Mouse (Mus musculus) neural tube, embryonic 15.5 days (tissue): ENCODE measurements around the gene Scyl1. TPM values are rescaled to one million over a fixed set of nuclear protein-coding genes. Genes with fewer than 3 reads are reported as not detected.
"Not testable (repeated sequence)": the region's sequence is repeated elsewhere in the genome, so short reads cannot be mapped to it uniquely, and the experiment has no call there.

Experiments
- ATAC-seq: fragments of 200-750 bp; cut with Nextera tagmentation; 2 replicates; pipeline ENCODE4 v1.8.0; 2017; ENCODE audit warnings: mild to moderate bottlenecking, moderate TSS enrichment, moderate library complexity; ENCODE audit not compliant: low FRiP score
- H3K27ac ChIP-seq: fragments of 300-500 bp; sonication (generic); replicated peaks from 2 replicates; pipeline ENCODE4 v1.5.1; 2015; ENCODE audit warnings: mild to moderate bottlenecking, inconsistent platforms
- H3K27me3 ChIP-seq: fragments of 300-500 bp; sonication (generic); replicated peaks from 2 replicates; pipeline ENCODE4 v1.6.1; 2015; ENCODE audit warnings: inconsistent platforms
- H3K36me3 ChIP-seq: fragments of 300-500 bp; sonication (generic); 2 replicates; pipeline ENCODE4 v1.6.1; 2015; ENCODE audit warnings: inconsistent platforms
- H3K4me1 ChIP-seq: fragments of 300-500 bp; sonication (generic); 2 replicates; pipeline ENCODE4 v1.6.1; 2015; ENCODE audit warnings: inconsistent platforms
- H3K4me2 ChIP-seq: fragments of 300-500 bp; sonication (generic); 2 replicates; pipeline ENCODE4 v1.6.1; 2015; ENCODE audit warnings: inconsistent platforms, mild to moderate bottlenecking, moderate library complexity
- H3K4me3 ChIP-seq: fragments of 300-500 bp; sonication (generic); replicated peaks from 2 replicates; pipeline ENCODE4 v1.5.1; 2015; ENCODE audit warnings: mild to moderate bottlenecking, inconsistent platforms
- H3K9ac ChIP-seq: fragments of 300-500 bp; sonication (generic); replicated peaks from 2 replicates; pipeline ENCODE4 v1.6.1; 2015; ENCODE audit warnings: mild to moderate bottlenecking, inconsistent platforms
- H3K9me3 ChIP-seq: fragments of 300-500 bp; sonication (generic); replicated peaks from 2 replicates; pipeline ENCODE4 v1.6.1; 2016; ENCODE audit warnings: inconsistent platforms
- WGBS: fragments of 180-500 bp; shearing (Covaris S2); methylation state at CpG from one replicate; pipeline ENCODE4 v1.1.7; 2015; ENCODE audit warnings: mixed read lengths; 5-methylcytosine and 5-hydroxymethylcytosine counted together
- polyA plus RNA-seq: library from polyadenylated mRNA; unstranded; fragments of >200 nt; fragmentation: Nextera tagmentation; extraction: Ambion mirVana; gene quantifications from 2 replicates; pipeline ENCODE4 v1.2.1, GENCODE M21; 2015

The Scyl1 gene
- polyA plus RNA-seq, 1 experiment from 2014 or later, result 83.1 TPM

DNA sequence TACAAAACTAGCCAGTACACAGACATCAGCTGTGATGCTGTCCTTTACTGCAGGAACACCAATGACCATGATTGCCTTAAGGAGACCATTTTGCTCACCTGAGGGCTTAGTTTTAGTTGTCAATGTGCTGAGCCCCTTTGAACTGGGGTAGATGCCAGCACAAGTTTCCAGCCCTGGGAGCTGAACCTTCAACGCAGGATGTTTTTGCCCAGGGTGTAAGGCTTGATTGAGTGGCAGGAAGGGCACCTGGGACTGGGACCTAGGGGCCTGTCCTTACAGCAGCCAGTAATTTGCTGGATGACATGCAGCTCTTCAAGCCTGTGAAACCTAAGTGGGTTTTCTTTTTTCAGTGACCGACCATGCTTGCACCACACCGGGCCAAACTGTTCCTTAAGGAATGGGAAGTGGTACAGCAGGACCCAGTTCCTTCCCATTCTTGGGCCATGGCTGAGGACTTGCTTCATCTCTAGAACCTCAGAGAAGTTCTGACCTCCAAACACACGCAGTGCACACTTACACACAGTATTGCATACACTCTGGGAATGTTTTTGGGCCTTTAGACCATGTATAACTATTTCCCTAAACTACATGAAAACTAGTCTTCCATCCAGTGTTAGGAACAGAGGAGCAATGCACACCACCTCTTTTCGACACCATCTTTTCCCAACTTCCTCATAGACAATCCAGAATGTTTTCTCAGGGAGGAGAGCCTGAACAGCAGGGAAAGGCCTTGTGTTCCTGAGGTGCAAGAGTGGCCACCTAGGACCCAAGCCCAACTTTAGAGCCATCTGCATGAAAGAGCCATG, 23.8 kb upstream of the Scyl1 start:
- H3K4me1 ChIP-seq, result peaks cover 36% of the 10 kb centered on the region
- H3K27me3 ChIP-seq, result no peaks in the 10 kb centered on the region
- H3K9ac ChIP-seq, result peak overlapping the region; percentile 38; the same call in 1 of the 2 replicates
- peak overlapping the region; percentile 93 for H3K4me2 ChIP-seq
- peaks cover 35% of the 10 kb centered on the region for H3K36me3 ChIP-seq
- no peak for ATAC-seq
- H3K4me3 ChIP-seq, result peak overlapping the region; percentile 88
- peak overlapping the region; percentile 49 for H3K27ac ChIP-seq
- H3K9me3 ChIP-seq, result no peaks in the 10 kb centered on the region
- 27% methylated on average over 5 of the region's 5 CpGs for WGBS

DNA sequence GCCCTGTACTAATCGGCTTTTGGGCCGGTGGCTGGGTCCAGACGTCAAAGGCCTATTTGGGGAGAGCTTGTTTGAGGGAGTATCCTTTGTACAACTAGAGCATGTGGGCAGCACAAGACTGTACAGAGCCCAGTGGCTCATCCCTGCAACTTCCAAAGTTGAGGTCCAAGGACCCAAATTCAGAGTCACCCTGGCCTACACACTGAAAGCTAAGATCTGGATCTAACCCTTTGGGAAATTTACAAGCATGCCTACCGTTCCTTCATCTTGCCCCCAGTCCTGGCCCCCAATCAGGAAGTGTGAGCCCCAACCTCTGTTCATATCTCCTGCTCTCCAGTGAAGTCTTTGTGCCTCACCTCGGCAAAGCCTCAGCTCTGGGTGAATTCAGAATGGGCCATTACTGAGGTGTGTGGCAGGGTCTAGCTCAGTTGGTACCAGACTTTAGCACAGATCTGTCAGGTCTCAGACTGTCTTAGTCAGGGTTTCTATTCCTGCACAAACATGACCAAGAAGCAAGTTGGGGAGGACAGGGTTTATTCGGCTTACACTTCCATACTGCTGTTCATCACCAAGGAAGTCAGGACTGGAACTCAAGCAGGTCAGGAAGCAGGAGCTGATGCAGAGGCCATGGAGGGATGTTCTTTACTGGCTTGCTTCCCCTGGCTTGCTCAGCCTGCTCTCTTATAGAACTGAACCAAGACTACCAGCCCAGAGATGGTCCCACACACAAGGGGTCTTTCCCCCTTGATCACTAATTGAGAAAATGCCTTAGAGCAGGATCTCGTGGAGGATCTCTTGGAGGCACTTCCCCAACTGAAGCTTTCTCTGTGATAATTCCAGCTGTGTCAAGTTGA, 22.9 kb upstream of the Scyl1 start:
- Histone ChIP-seq H3K4me1 (peaks cover 36% of the 10 kb centered on the region), H3K4me3 (peak overlapping the region; percentile 88; the same call in 1 of the 2 replicates), H3K36me3 (peaks cover 35% of the 10 kb centered on the region), H3K27ac (peak overlapping the region; percentile 43), H3K9ac (peak overlapping the region; percentile 38; the same call in 1 of the 2 replicates), H3K4me2 (peak overlapping the region; percentile 93)
- WGBS, result 31% methylated on average over 7 of the region's 7 CpGs
- ATAC-seq, result peak; percentile 54; the same call in 1 of the 2 replicates
- not testable (repeated sequence) for H3K27me3 ChIP-seq, H3K9me3 ChIP-seq

DNA sequence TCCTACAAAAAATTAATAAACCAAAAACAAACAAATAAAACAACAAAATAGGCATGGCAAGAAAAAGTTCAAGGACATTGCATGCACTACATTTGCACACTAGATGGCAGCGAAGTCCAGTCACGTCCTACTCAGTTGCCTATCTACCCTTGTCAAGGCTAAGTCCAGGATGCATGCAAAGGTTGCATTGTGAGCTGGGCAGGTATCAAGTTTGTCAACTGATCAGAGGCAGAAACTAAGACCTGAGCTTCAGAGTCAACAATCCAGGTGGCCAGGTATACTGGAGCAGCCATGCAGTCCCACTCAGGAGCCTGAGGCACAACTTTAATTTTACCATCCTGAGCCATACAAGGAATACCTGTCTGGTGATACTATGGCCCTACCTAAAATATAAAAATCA, 21.9 kb upstream of the Scyl1 start:
- Histone ChIP-seq H3K27me3 (no peaks in the 10 kb centered on the region), H3K36me3 (peaks cover 35% of the 10 kb centered on the region), H3K9me3 (no peaks in the 10 kb centered on the region), H3K9ac (no peak overlapping the region), H3K4me1 (peaks cover 36% of the 10 kb centered on the region), H3K4me2 (no peak overlapping the region), H3K4me3 (no peak overlapping the region), H3K27ac (no peak overlapping the region)
- 2% methylated on average over 2 of the region's 2 CpGs for WGBS
- ATAC-seq, result peak; percentile 74

- Histone ChIP-seq H3K4me3 (no peak overlapping the region), H3K36me3 (peaks cover 18% of the 10 kb centered on the region), H3K27me3 (no peaks in the 10 kb centered on the region), H3K27ac (no peak overlapping the region), H3K4me1 (peaks cover 28% of the 10 kb centered on the region), H3K4me2 (no peak overlapping the region), H3K9ac (no peak overlapping the region), H3K9me3 (no peaks in the 10 kb centered on the region)
- no peak for ATAC-seq
- 80% methylated on average over 4 of the region's 4 CpGs for WGBS
Measured at GRCm38 (mm10) chr19:5791329-5791728, 20.1 kb upstream of the Scyl1 start.

DNA sequence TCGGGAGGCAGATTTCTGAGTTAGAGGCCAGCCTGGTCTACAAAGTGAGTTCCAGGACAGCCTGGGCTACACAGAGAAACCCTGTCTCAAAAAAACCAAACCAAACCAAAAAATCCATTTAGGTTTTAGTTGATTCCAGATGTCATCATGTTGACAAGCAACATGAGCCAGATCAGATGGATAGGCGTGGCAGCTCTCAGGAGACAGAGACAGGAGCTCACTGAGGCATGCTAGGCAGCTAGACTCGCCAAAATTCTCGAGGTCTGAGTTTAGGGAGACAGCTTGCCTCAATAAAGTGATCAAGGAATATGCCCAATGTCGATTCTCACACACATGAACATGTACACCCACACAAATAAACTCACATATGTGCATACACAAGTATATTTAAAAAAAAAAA, 17.8 kb upstream of the Scyl1 start:
- H3K4me3 ChIP-seq, result no peak overlapping the region
- peaks cover 7% of the 10 kb centered on the region for H3K4me1 ChIP-seq
- no peaks in the 10 kb centered on the region for H3K9me3 ChIP-seq
- no peak overlapping the region for H3K27ac ChIP-seq
- no peak overlapping the region for H3K4me2 ChIP-seq
- no peaks in the 10 kb centered on the region for H3K27me3 ChIP-seq
- H3K9ac ChIP-seq, result no peak overlapping the region
- WGBS, result 74% methylated on average over 5 of the region's 5 CpGs
- no peak for ATAC-seq
- no peaks in the 10 kb centered on the region for H3K36me3 ChIP-seq

DNA sequence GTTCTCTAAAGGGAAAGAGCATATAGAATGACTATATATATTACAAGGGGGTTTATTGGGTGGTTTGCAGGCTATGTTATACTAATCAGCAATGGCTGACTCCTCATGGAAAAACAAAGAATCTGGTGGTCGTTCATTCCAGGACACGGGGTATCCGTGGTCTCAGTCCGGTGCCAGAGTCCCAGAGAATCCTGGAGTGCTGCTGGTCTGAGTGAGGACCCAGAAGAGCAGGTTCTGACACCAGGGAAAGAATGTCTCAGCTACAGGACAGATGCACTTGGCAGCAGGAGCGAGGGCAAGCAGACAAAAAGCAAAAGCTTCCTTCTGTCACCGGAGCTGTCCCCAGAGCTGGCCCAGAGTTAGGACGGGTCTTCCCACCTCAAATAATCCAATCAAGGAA, 17.4 kb upstream of the Scyl1 start:
- Histone ChIP-seq H3K9me3 (no peaks in the 10 kb centered on the region), H3K27ac (no peak overlapping the region), H3K4me3 (no peak overlapping the region), H3K36me3 (no peaks in the 10 kb centered on the region), H3K27me3 (no peaks in the 10 kb centered on the region), H3K4me2 (no peak overlapping the region), H3K9ac (no peak overlapping the region), H3K4me1 (0 out of 2 replicates have a peak, but pooled peaks cover 3% of the 10 kb centered on the region)
- no peak for ATAC-seq
- 88% methylated on average over 7 of the region's 7 CpGs for WGBS

GRCm38 (mm10) chr19:5787920-5788319, 16.7 kb upstream of the Scyl1 start:
- no peak overlapping the region for H3K4me3 ChIP-seq
- H3K9me3 ChIP-seq, result no peaks in the 10 kb centered on the region
- no peaks in the 10 kb centered on the region for H3K36me3 ChIP-seq
- no peak for ATAC-seq
- H3K4me1 ChIP-seq, result no peaks in the 10 kb centered on the region
- 89% methylated on average over 7 of the region's 7 CpGs for WGBS
- no peak overlapping the region for H3K9ac ChIP-seq
- H3K4me2 ChIP-seq, result no peak overlapping the region
- H3K27me3 ChIP-seq, result no peaks in the 10 kb centered on the region
- no peak overlapping the region for H3K27ac ChIP-seq

DNA sequence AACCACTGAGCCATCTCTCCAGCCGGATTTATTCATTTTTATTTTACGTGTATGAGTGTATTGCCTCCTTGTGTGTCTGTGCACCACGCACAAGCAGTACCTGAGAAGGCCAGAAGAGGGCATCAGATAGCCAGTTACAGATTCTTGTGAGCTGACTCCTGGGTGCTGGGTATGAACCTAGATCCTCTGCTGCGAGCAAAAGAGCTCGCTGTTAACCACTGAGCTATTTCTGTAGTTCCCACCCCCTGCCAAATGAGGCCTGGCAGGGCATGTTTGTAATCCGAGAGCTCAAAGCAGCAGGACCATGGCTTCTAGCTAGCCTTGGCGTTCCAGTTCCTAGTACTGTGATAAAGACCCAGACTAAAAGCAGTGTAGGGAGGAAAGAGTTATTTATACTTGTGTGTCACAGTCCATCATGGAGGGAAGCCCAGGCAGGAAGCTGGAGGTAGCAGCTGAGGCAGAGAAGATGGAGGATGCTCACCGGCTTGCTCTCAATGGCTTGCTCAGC, 16.0 kb upstream of the Scyl1 start:
- H3K27me3 ChIP-seq, result no peaks in the 10 kb centered on the region
- H3K36me3 ChIP-seq, result no peaks in the 10 kb centered on the region
- ATAC-seq, result peak; percentile 80
- H3K4me1 ChIP-seq, result no peaks in the 10 kb centered on the region
- H3K27ac ChIP-seq, result no peak overlapping the region
- no peak overlapping the region for H3K9ac ChIP-seq
- no peaks in the 10 kb centered on the region for H3K9me3 ChIP-seq
- 15% methylated on average over 8 of the region's 8 CpGs for WGBS
- H3K4me3 ChIP-seq, result no peak overlapping the region
- H3K4me2 ChIP-seq, result no peak overlapping the region

GRCm38 (mm10) chr19:5786441-5787114, 15.4 kb upstream of the Scyl1 start:
- Histone ChIP-seq H3K36me3 (no peaks in the 10 kb centered on the region), H3K4me1 (no peaks in the 10 kb centered on the region), H3K9ac (no peak overlapping the region), H3K4me2 (no peak overlapping the region), H3K4me3 (no peak overlapping the region), H3K27me3 (no peaks in the 10 kb centered on the region), H3K27ac (0 out of 2 replicates have a peak overlapping the region, but pooled peaks have one; percentile 4), H3K9me3 (no peaks in the 10 kb centered on the region)
- peak; percentile 86 for ATAC-seq
- 11% methylated on average over 12 of the region's 12 CpGs for WGBS

GRCm38 (mm10) chr19:5784958-5785577, 13.8 kb upstream of the Scyl1 start:
- Histone ChIP-seq H3K4me2 (no peak overlapping the region), H3K27me3 (no peaks in the 10 kb centered on the region), H3K4me3 (no peak overlapping the region), H3K4me1 (no peaks in the 10 kb centered on the region), H3K9ac (no peak overlapping the region), H3K27ac (no peak overlapping the region), H3K36me3 (no peaks in the 10 kb centered on the region), H3K9me3 (no peaks in the 10 kb centered on the region)
- WGBS, result 73% methylated on average over 10 of the region's 10 CpGs
- ATAC-seq, result no peak

GRCm38 (mm10) chr19:5782121-5782520, 10.9 kb upstream of the Scyl1 start:
- H3K9ac ChIP-seq, result no peak overlapping the region
- H3K4me2 ChIP-seq, result no peak overlapping the region
- no peak overlapping the region for H3K27ac ChIP-seq
- no peaks in the 10 kb centered on the region for H3K27me3 ChIP-seq
- no peak for ATAC-seq
- H3K9me3 ChIP-seq, result no peaks in the 10 kb centered on the region
- 86% methylated on average over 1 of the region's 1 CpGs for WGBS
- no peak overlapping the region for H3K4me3 ChIP-seq
- no peaks in the 10 kb centered on the region for H3K4me1 ChIP-seq
- H3K36me3 ChIP-seq, result no peaks in the 10 kb centered on the region
